Mouse (Mus musculus): Measurements from ENCODE around the gene Clec2l.
"Not testable (repeated sequence)": the region's sequence is repeated elsewhere in the genome, so short reads cannot be mapped to it uniquely, and the experiment has no call there.

Gene Clec2l

DNA sequence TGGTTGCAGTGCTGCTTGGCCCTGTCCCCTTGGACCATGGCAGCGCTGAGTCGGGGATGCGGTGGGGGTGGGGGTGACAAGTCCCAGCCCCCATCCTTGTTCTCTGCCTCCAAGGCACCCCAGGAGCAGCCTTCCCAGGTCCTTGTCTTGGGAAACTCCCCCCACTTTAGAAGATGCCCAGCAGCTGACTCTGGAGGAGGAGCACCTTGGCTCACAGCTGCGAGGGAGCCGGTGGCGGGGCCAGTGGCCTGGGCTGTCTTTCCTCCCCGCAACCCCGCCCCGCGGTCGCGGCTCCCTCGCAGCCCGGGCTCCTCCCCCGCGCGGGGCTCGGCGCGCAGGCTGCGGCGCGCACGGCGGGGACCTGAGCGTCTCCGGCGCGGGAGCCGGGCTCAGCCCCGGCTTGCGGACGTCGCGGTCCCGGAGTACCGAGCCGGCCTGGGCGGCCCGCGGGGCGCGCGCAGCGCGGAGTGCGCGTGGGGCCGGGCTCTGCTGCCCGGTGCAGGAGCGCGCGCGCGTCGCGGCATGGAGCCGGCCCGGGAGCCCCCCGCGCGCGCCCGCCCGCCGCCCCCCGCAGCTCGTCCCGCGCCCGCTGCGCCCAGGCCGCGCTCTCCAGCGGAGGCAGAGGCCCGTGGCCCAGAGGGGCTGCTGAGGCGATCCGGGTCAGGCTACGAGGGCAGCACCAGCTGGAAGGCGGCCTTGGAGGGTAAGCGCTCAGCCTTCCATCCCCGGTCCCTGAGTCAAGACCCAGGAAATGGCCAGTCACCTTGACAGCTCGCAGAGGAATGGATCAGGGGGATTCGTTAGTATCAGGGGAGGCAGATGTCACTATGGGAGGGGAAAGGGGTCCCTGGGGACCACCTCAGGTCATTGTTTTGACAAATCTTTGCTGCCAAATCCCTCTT lies at the start of gene Clec2l:
Clec2l (plus strand) TSS at position 356 of the 902 bp plus-strand sequence.
- peak; percentile 75 for DNase-seq

GRCm38 (mm10) chr6:38622406-38622805 lies 40.5 kb upstream of the Clec2l start:
- no peak for DNase-seq

- DNase-seq, result no peak
These were observed 39.4 kb upstream of the Clec2l start for GRCm38 (mm10) chr6:38623457-38623856.

- DNase-seq, result no peak
These were observed 38.4 kb upstream of the Clec2l start for GRCm38 (mm10) chr6:38624439-38624838.

DNA sequence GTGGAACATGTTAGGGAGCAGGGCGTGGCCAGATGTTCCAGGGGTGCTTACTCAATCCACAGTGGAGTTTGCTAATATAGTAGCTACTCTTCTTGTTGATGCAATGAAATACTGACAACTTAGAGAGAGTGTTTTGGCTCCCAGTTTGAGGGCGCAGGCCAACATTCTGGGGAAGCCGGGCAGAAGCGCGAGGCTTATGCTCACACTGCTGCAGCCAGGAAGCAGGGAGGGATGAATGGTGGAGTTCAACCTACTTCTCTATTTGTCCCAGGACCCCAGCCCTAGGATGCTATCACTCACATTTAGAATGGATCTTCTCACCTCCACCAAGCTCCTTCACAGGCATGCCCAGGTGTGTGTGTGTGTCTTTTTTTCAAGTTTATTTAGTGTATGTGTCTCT lies 36.8 kb upstream of the Clec2l start:
- DNase-seq, result no peak

DNA sequence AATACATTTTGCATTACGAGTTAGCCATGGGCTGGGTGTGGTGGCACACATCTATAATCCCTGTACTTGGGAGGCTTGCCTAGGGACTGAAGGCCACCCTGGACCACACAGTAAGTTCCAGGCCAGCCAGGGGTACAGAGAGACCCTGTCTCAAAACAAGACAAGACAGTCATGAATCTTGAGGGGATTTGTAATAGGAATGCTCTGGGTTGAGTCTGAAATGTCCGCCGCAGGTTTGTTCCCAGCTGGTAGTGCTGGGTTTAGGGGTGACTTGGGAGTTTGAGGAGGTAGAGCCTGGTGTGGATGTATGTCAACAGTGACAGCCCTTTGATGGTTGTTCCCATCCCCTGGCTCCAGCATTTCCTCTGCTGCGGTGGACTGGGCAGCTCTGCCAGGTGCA lies 35.8 kb upstream of the Clec2l start:
- DNase-seq, result no peak

- no peak for DNase-seq
These were observed 35.4 kb upstream of the Clec2l start for GRCm38 (mm10) chr6:38627486-38627885.

DNA sequence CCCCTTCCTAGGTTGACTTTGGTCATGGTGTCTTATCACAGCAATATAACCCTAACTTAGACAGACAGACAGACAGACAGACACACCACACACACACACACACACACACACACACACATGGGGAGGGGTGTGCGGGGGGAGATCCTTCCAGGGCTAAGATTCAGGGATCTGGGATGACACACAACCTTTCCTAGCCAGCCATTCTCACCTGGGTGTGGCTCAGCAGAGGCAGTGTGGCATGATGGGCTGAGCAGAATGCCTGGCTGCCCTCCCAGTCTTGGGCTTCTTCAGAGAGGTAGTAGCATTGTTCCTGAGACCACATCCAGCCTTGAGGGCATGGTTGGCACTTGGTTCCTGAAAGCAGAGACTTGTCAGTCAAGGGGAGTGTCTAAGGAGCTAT lies 33.3 kb upstream of the Clec2l start:
- no peak for DNase-seq

DNA sequence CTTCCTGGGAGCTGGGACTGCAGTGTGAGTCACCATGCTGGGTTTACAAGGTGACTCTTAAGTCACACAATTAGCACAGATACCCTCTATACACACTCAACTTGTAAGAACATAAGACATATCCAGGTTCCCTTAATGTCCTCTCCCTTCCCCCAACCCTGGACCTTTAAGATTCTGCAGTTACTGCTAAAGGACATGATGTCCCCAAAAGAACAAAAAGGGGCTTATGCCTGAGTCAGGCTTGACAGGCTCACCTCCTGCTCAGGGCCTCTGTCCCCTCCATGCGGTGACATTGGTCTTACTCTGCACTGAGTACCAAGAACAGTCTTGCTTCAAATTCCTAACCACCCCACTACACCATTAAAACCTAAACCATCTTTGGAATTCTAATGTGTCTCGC lies 30.0 kb upstream of the Clec2l start:
- no peak for DNase-seq

DNA sequence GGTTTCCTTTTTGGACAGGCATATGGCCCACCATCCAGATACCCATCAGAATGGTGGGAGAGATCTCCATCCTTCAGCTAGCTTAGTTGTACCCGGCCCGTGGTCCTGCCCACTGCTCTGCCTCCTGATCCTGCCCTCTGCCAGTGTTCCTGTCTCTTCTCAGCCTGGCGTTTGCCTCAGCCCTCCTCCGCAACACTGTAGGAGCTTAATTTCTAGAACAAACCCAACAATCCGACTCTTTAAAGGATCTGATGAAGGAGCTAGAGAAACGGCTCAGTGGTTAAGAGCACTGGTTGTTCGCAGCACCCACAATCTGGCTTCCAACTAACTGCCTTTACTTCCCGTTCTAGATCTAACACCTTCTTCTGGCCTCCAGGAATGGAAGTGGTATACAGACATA lies 28.4 kb upstream of the Clec2l start:
- DNase-seq, result no peak

DNA sequence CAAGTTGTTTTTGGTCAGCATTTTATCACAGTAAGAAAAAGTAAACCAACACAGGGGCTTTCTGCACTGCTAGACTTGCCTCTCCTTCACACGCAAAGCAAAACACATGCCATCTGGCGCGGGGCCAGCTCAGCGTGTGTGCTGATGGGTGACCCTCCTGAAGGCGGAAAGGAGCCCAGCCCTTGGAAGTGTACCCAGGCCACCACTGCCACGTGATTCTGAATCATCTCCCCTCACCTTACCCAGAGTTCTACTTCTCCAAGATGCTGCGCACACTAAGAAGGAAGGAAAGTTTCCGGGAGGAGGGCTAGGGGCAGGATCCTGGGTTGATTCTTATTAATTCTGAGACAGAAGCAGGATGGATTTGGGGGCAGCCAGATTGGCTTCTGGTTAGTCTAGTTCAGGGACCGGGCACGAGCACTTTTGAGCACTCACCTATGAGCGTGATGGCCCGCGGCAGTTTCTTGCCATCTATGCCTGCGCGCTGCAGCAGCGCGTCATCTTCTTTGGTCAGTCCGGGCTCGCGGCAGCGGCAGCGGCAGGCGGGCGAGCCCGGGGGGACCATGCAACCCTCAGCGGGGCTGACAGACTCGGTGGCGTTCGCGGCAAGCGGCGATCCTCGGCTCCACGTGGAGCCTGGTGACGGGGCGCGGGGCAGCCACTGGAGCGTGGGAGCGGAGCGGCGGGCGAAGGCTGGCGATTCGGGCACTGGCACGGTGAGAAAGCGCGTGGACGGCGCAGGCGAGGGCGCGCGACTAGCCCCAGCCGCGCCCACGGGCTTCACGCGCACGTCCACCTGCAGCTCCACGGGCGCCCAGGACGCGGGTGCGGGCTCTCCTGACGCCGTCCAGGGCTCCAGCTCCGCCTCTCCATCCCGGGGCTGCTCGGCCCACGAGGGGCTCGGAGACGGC lies 26.7 kb upstream of the Clec2l start:
- DNase-seq, result peak; percentile 49

DNA sequence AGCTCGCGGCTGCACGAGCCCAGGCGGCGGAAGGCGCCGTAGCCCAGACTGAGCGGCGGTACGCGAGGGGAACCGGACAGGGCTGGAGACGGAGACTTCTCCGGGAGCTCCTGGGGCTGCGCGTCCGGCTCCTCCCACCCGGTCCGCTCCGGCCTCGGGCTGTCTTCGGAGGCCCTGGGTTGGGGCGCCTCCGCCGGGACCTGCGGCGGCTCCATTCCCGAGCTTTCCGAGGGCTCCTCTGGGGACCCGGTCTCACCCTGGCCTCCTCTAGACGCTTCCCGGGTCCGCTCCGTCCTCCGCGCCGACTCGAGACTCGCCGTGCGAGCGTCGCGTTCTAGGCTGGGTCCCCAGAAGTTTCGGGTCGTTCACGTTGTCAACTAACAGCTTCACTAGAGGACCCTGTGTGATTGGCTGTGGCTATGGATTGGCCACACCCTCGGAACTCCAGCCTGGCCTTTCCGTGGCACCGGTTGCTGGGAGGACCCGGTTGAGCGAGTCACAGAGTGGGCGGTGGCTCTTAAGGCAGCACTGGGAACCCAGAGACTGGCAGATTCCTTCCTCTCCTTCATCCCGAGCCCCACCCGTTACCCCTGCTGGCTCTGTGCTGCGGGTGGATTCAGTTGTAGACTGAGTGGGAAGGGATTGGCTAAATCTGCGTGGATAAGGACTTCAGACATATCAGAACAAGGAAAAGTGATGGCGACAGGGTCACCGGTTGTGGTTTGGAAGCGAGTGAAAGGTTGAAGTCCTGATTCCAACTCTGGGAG lies 25.8 kb upstream of the Clec2l start, which contains the start of gene Klrg2:
Klrg2 (minus strand) TSS at position 391 of the 767 bp plus-strand sequence.
- peak; percentile 20 for DNase-seq

- no peak for DNase-seq
These were observed 22.5 kb upstream of the Clec2l start for GRCm38 (mm10) chr6:38640401-38640800.

GRCm38 (mm10) chr6:38641228-38641627 lies 21.6 kb upstream of the Clec2l start:
- DNase-seq, result no peak

DNA sequence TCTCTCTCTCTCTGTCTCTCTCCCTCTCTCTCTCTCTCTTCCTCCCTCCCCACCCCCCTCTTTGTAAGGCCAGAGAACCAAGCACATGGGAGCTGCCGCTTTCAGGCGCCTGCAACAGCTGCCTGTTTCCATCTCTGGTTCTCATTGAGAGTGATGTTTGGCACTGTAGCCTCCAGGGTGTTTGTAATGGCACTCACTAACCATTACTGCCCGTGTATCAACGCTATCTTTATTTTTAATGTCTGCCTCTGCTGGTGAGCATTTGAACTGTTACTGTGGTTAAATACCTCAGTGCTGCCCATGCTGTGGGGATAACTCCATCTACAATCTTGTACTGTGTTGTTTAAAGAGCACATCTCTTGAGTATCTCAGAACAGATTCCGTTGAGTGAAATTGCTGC lies 21.2 kb upstream of the Clec2l start:
- no peak for DNase-seq

DNA sequence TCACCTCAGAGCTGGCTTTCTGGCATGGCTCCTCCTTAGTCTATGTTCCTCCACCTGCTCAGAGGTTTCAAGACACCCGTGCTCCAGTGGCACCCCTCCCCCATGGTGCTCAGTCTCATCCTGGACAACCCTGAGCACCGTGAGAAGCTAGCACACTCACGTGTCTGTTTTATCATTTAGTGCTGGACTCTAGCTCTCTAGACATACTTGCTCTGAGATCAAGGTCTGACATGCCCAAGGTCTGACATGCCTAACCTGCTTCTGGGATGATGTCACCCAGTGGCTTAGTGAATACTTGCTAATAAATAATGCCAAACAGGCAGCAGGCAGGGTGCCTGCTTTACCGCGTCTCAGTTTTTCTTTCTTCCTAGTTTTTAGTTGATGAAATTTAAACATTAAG lies 20.3 kb upstream of the Clec2l start:
- DNase-seq, result no peak

- no peak for DNase-seq
These were observed 19.8 kb upstream of the Clec2l start for GRCm38 (mm10) chr6:38643039-38643438.

GRCm38 (mm10) chr6:38649545-38649944 lies 13.3 kb upstream of the Clec2l start:
- no peak for DNase-seq

- peak; percentile 48 for DNase-seq
These were observed 12.5 kb upstream of the Clec2l start for GRCm38 (mm10) chr6:38650263-38650937.

- DNase-seq, result no peak
These were observed 1.2 kb upstream of the Clec2l start for GRCm38 (mm10) chr6:38661626-38662025.

DNA sequence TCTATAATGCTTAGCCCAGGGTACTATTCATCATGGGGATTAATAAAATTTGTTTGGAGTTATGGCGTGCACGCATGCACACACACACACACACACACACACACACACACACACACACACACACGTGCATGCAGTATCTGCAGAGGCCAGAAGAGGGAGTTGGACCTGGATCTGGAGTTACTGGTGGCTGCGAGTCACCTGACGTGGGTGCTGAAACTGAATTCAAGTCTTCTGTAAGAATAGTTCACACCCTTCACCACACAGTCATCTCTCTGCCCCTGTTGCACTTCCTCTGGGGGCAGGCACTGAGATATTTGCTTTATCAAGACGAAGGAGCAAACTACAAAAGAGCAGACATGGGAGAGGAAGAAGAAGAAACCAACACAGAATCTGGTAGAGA lies 6.7 kb downstream of the Clec2l start:
- DNase-seq, result no peak

GRCm38 (mm10) chr6:38670488-38670887 lies 7.6 kb downstream of the Clec2l start:
- not testable (repeated sequence) for DNase-seq
